8 mouse cellular contexts compared by ENCODE assay signal in genomic region chr4:139232479-139233145, GRCm38 (mm10). TPM values are rescaled to one million over a fixed set of nuclear protein-coding genes. Genes with fewer than 3 reads are reported as not detected.
DNase-seq lines count a peak whose midpoint lies in the region; ATAC-seq and TF ChIP-seq lines count a peak whose summit lies in the region.

No protein-coding gene starts in this region.

- H3K4me1 ChIP-seq in forebrain, postnatal 0 days (ENCODE audit: insufficient read depth): no peaks in the 10 kb centered on the region
- peaks cover 3% of the 10 kb centered on the region for H3K4me1 ChIP-seq in forebrain, embryonic 16.5 days (replicated peaks; ENCODE audit: control insufficient read depth, insufficient read depth, low read length)
- H3K4me1 ChIP-seq in heart, embryonic 14.5 days (ENCODE audit: control insufficient read depth in 2 of 2, insufficient read depth in 2 of 2, low read length in 2 of 2): peaks cover 43 to 77% of the 10 kb centered on the region in 2 experiments
- peaks cover 25% of the 10 kb centered on the region; the same call in 1 of the 2 replicates for H3K4me1 ChIP-seq in lung, postnatal 0 days (ENCODE audit: insufficient read depth, low read depth, low read length)

- no peak overlapping the region for H3K4me2 ChIP-seq in forebrain, postnatal 0 days (ENCODE audit: low read depth)
- no peak overlapping the region for H3K4me2 ChIP-seq in forebrain, embryonic 16.5 days (ENCODE audit: low read length)
- H3K4me2 ChIP-seq in heart, embryonic 14.5 days (ENCODE audit: low read length): no peak overlapping the region
- no peak overlapping the region for H3K4me2 ChIP-seq in lung, postnatal 0 days (replicated peaks; ENCODE audit: low read depth, low read length)

- ATAC-seq in forebrain, postnatal 0 days: peak; percentile 78
- no peak for ATAC-seq in forebrain, embryonic 16.5 days
- peak; percentile 36 for ATAC-seq in activated CD4-positive, CD25-positive, alpha-beta regulatory T cell, adult 4 months
- no peak for ATAC-seq in heart, embryonic 14.5 days (ENCODE audit: insufficient number of reproducible peaks, insufficient read depth, low FRiP score, low read depth)
- ATAC-seq in lung, postnatal 0 days: peak; percentile 86

- peak; percentile 50 for DNase-seq in forebrain, postnatal 0 days
- peak; percentile 85 for DNase-seq in embryo, embryonic 10 days (ENCODE audit: low spot score)
- DNase-seq in kidney, postnatal 14 days: peak; percentile 68
- DNase-seq in lung, postnatal 0 days (ENCODE audit: low spot score): peak; percentile 81
- DNase-seq in right cerebral cortex, postnatal 4 days: peak; percentile 26

- WGBS in forebrain, postnatal 0 days: 48% methylated on average over 6 of the region's 6 CpGs
- 35% methylated on average over 6 of the region's 6 CpGs for WGBS in forebrain, embryonic 16.5 days
- WGBS in heart, embryonic 14.5 days: 52% methylated on average over 6 of the region's 6 CpGs
- 55% methylated on average over 6 of the region's 6 CpGs for WGBS in lung, postnatal 0 days

- peak; percentile 56; the same call in 1 of the 2 replicates for TF ChIP-seq EP300 in lung, postnatal 0 days (IDR thresholded peaks at IDR 0.05)

- no peaks in the 10 kb centered on the region for H3K36me3 ChIP-seq in forebrain, postnatal 0 days (ENCODE audit: insufficient read depth)
- H3K36me3 ChIP-seq in forebrain, embryonic 16.5 days (ENCODE audit: control insufficient read depth, insufficient read depth): no peaks in the 10 kb centered on the region
- H3K36me3 ChIP-seq in heart, embryonic 14.5 days (ENCODE audit: control insufficient read depth, insufficient read depth, low read length): no peaks in the 10 kb centered on the region
- no peaks in the 10 kb centered on the region for H3K36me3 ChIP-seq in lung, postnatal 0 days (ENCODE audit: insufficient read depth, low read length)

- no peak overlapping the region for H3K9ac ChIP-seq in forebrain, postnatal 0 days
- H3K9ac ChIP-seq in forebrain, embryonic 16.5 days (replicated peaks; ENCODE audit: low read depth, low read length): no peak overlapping the region
- H3K9ac ChIP-seq in heart, embryonic 14.5 days (ENCODE audit: low read length): peak overlapping the region; percentile 36; the same call in 1 of the 2 replicates
- H3K9ac ChIP-seq in lung, postnatal 0 days (replicated peaks; ENCODE audit: low read depth): no peak overlapping the region

- H3K4me3 ChIP-seq in forebrain, postnatal 0 days (ENCODE audit: low read depth, low read length): no peak overlapping the region
- no peak overlapping the region for H3K4me3 ChIP-seq in forebrain, embryonic 16.5 days (replicated peaks; ENCODE audit: low read length)
- no peak overlapping the region for H3K4me3 ChIP-seq in heart, embryonic 14.5 days (ENCODE audit: control insufficient read depth in 1 of 2, insufficient read depth in 1 of 2, low read depth in 1 of 2, low read length in 2 of 2)
- H3K4me3 ChIP-seq in lung, postnatal 0 days (ENCODE audit: low read depth, low read length): no peak overlapping the region

- H3K27ac ChIP-seq in forebrain, postnatal 0 days (ENCODE audit: low read depth, low read length): no peak overlapping the region; the same call in 1 of the 2 replicates
- no peak overlapping the region for H3K27ac ChIP-seq in forebrain, embryonic 16.5 days (ENCODE audit: low read length)
- H3K27ac ChIP-seq in heart, embryonic 14.5 days (replicated peaks in 1 of 2; ENCODE audit: control insufficient read depth in 1 of 2, insufficient read depth in 1 of 2, low read depth in 2 of 2, low read length in 2 of 2): peak overlapping the region; percentile 37 to 42; a peak in 3 of 4 replicates
- H3K27ac ChIP-seq in lung, postnatal 0 days (ENCODE audit: low read length): peak overlapping the region; percentile 28

- H3K9me3 ChIP-seq in forebrain, postnatal 0 days (ENCODE audit: low read length): no peaks in the 10 kb centered on the region
- no peaks in the 10 kb centered on the region for H3K9me3 ChIP-seq in forebrain, embryonic 16.5 days (ENCODE audit: control insufficient read depth, low read length)
- H3K9me3 ChIP-seq in heart, embryonic 14.5 days (ENCODE audit: control insufficient read depth, low read length): no peaks in the 10 kb centered on the region
- no peaks in the 10 kb centered on the region for H3K9me3 ChIP-seq in lung, postnatal 0 days (ENCODE audit: low read length)

- peak; percentile 69 for TF ChIP-seq CTCF in forebrain, postnatal 0 days (IDR thresholded peaks at IDR 0.05; ENCODE audit: low read depth)
- TF ChIP-seq CTCF in lung, postnatal 0 days (IDR thresholded peaks at IDR 0.05): peak; percentile 84

- H3K27me3 ChIP-seq in forebrain, postnatal 0 days (ENCODE audit: insufficient read depth, low read length): no peaks in the 10 kb centered on the region
- no peaks in the 10 kb centered on the region for H3K27me3 ChIP-seq in forebrain, embryonic 16.5 days (replicated peaks; ENCODE audit: control insufficient read depth, insufficient read depth, low read length)
- H3K27me3 ChIP-seq in heart, embryonic 14.5 days (ENCODE audit: control insufficient read depth, insufficient read depth, low read length): no peaks in the 10 kb centered on the region
- no peaks in the 10 kb centered on the region for H3K27me3 ChIP-seq in lung, postnatal 0 days (replicated peaks; ENCODE audit: insufficient read depth, low read length)

RNA-seq across cellular contexts. Expression of gene Capzb, which starts 39.9 kb away (rescaled TPM):
- 98.3 and 113 TPM in 2 replicates for total RNA-seq in forebrain, postnatal 0 days (2014; rRNA removed)
- polyA plus RNA-seq in forebrain, postnatal 0 days (2015; fragmentation: Nextera tagmentation; extraction: Ambion mirVana): 315 and 325 TPM in 2 replicates
- polyA plus RNA-seq in forebrain, embryonic 16.5 days (2015; fragmentation: Nextera tagmentation; extraction: Ambion mirVana): 311 and 321 TPM in 2 replicates
- polyA plus RNA-seq in activated CD4-positive, CD25-positive, alpha-beta regulatory T cell, adult 4 months (2017; shearing (Covaris generic)): 100 to 1,000 TPM; 633 to 647 TPM
- 292 and 301 TPM in 2 replicates for polyA plus RNA-seq in heart, embryonic 14.5 days (2014; fragmentation: Nextera tagmentation; extraction: Ambion mirVana)
- 401 and 408 TPM in 2 replicates for polyA plus RNA-seq in lung, postnatal 0 days (2015; fragmentation: Nextera tagmentation; extraction: Ambion mirVana)

Comparison
In these comparisons a context has a peak if more than half of its experiments do, and no peak if none do; other contexts are left out.
1. ATAC-seq: peak in forebrain, postnatal 0 days (single experiment), activated CD4-positive, CD25-positive, alpha-beta regulatory T cell, adult 4 months (single experiment) and lung, postnatal 0 days (single experiment); none in forebrain, embryonic 16.5 days (single experiment) and heart, embryonic 14.5 days (single experiment).
2. DNase-seq: peak in every context shown above with its lines; median percentile 85 in embryo, embryonic 10 days; 81 in lung, postnatal 0 days; 68 in kidney, postnatal 14 days; 50 in forebrain, postnatal 0 days; 26 in right cerebral cortex, postnatal 4 days.
3. H3K27ac ChIP-seq: peak in heart, embryonic 14.5 days (2 of 2) and lung, postnatal 0 days (single experiment); none in forebrain, postnatal 0 days (single experiment) and forebrain, embryonic 16.5 days (single experiment).